Mouse (Mus musculus) small intestine, adult 2 months (tissue): ENCODE data around the gene Adam22. TPM values are rescaled to one million over a fixed set of nuclear protein-coding genes. Genes with fewer than 3 reads are reported as not detected.

Experiments
- H3K27ac ChIP-seq: fragments of 200-500 bp; 2 replicates; pipeline ENCODE4 v1.5.1; 2012; ENCODE audit warnings: low read depth, low read length, control low read depth, inconsistent platforms; ENCODE audit not compliant: insufficient read depth
- H3K27me3 ChIP-seq: fragments of 200-500 bp; 2 replicates; pipeline ENCODE4 v1.6.1; 2012; ENCODE audit warnings: mild to moderate bottlenecking, moderate library complexity, low read length, inconsistent platforms; ENCODE audit not compliant: control insufficient read depth, insufficient read depth
- H3K36me3 ChIP-seq: fragments of 200-500 bp; 2 replicates; pipeline ENCODE4 v1.6.1; 2012; ENCODE audit warnings: mild to moderate bottlenecking, low read length, control low read depth, inconsistent platforms; ENCODE audit not compliant: control insufficient read depth, insufficient read depth
- H3K4me1 ChIP-seq: fragments of 200-500 bp; 2 replicates; pipeline ENCODE4 v1.6.1; 2012; ENCODE audit warnings: low read length, inconsistent platforms, mixed read lengths; ENCODE audit not compliant: control insufficient read depth, insufficient read depth, insufficient read length
- H3K4me3 ChIP-seq: fragments of 200-500 bp; 2 replicates; pipeline ENCODE4 v1.5.1; 2012; ENCODE audit warnings: low read depth, mild to moderate bottlenecking, control low read depth, inconsistent platforms, low read length, moderate library complexity
- CTCF ChIP-seq: fragments of 200-500 bp; IDR thresholded peaks from 2 replicates; pipeline ENCODE4 v1.5.1; 2012; ENCODE audit warnings: low read depth, mild to moderate bottlenecking, control low read depth, inconsistent platforms, low read length, moderate library complexity, mixed read lengths; ENCODE audit not compliant: insufficient replicate concordance, insufficient read length; ENCODE audit errors: extremely low read depth
- POLR2A ChIP-seq: fragments of 200-500 bp; IDR thresholded peaks from 2 replicates; pipeline ENCODE4 v1.6.1; 2012; ENCODE audit warnings: low read depth, mild to moderate bottlenecking, control low read depth, inconsistent platforms, low read length, moderate library complexity
- WGBS: fragments of 180-500 bp; shearing (Covaris S2); methylation state at CpG from one replicate; pipeline ENCODE4 v1.1.7; 2018; 5-methylcytosine and 5-hydroxymethylcytosine counted together
- polyA plus RNA-seq: library from polyadenylated mRNA; depleted of rRNA; stranded (reverse); fragments of >200 nt; gene quantifications from 2 replicates; pipeline ENCODE4 v1.2.3, GENCODE M21; 2012; rRNA removed

Adam22 gene
- 0.22 and 0.63 TPM in 2 replicates for polyA plus RNA-seq

DNA sequence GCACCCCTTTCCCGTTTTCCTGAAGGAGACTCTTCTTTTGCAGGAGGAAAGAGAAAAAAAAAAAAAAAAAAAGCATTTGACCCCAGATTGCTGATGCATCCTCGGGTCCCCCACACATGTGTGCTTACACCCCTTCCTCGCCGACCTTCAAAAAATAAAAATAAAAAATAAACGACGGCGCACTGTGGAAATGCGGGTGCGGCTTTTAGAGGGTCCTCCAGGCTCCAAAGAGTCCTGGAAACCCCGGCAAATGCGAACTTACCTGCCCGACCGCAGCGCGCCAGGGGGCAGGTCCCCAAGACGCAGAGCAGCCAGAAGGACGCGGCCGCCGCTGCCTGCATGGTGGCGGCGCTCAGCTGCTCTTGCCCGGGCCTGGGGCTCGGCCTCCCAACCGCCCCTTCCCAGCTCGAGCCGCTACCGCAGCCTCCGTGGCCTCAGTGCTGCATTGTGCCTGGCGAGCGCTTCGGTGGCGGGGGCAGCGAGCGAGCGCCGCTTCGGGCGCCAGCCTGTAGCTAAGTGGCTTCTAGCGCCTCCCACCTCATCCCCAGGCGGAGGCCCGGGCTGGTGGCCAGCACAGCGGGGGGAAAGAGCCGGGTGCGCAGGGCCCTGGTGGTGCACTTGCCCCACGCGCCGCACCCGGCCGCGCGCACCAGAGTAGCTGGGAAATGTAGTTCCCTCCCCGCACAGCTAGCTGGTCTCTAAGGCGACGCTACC lies at the start of gene Adam22:
Gene Adam22, minus strand, starts transcription at position 547 of the 714 bp plus-strand sequence.
- TF ChIP-seq POLR2A (no peak), CTCF (no peak)
- Histone ChIP-seq H3K27ac (no peak within 1 kb of the TSS), H3K4me1 (no peaks in the 10 kb centered on the region), H3K36me3 (no peaks in the 10 kb centered on the region), H3K27me3 (peaks cover 15% of the 10 kb centered on the region), H3K4me3 (peak within 1 kb of the TSS; percentile 62)
- WGBS: 2% methylated on average over 55 of the region's 55 CpGs

- WGBS: 51% methylated on average over 1 of the region's 1 CpGs
Observed at GRCm38 (mm10) chr5:8417443-8417842, 49.5 kb upstream of the Adam22 start.

DNA sequence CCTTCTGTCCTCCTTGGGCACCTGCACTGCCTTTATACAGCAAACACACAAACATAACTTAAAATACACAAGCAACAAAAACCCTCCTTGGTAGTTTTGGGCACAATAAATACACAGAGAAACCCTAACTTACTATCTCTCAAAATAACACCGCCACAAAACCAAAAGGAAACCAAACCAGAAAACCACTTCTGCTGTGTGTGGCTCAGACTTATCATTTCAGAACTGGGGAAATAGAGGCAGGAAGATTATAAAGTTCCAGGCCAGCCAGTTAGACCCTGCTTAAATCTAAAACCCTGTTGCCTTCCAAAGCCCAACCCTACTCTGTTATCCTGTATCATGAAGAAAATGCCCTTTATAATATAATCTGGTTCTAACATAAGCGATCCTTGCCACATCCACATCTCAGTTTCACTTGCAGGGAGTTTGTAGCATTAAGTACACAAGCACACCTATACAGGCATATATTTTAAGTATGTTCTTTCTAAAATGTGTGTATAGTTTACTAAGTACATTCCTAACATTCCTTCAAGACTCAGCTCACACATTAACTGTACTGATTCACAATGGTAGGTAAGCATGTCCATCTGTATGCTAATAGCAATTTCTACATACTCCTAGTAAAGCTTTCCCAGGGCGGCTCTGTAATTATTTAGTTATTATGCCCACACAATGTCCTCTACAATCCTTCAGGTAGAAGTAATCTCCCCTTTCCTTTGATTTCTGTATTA lies 48.9 kb upstream of the Adam22 start:
- WGBS: 94% methylated on average over 3 of the region's 3 CpGs
- no peak for TF ChIP-seq CTCF
- no peak for TF ChIP-seq POLR2A
- no peak overlapping the region for H3K27ac ChIP-seq

More at GRCm38 (mm10) chr5:8417443-8417842, 49.5 kb upstream of the Adam22 start:
- peaks cover 10% of the 10 kb centered on the region; the same call in 1 of the 2 replicates for H3K36me3 ChIP-seq
- H3K4me3 ChIP-seq: no peak overlapping the region
- no peaks in the 10 kb centered on the region for H3K27me3 ChIP-seq
- H3K27ac ChIP-seq: no peak overlapping the region
- H3K4me1 ChIP-seq: no peaks in the 10 kb centered on the region
- TF ChIP-seq CTCF (no peak), POLR2A (no peak)

GRCm38 (mm10) chr5:8408746-8409145 lies 40.8 kb upstream of the Adam22 start:
- TF ChIP-seq CTCF (no peak), POLR2A (no peak)
- no peaks in the 10 kb centered on the region for H3K4me1 ChIP-seq
- peaks cover 22% of the 10 kb centered on the region for H3K36me3 ChIP-seq
- H3K4me3 ChIP-seq: no peak overlapping the region
- no peak overlapping the region for H3K27ac ChIP-seq
- no peaks in the 10 kb centered on the region for H3K27me3 ChIP-seq
- 83% methylated on average over 4 of the region's 4 CpGs for WGBS

More for the DNA sequence above, 48.9 kb upstream of the Adam22 start:
- Histone ChIP-seq H3K36me3 (peaks cover 12% of the 10 kb centered on the region; the same call in 1 of the 2 replicates), H3K4me3 (no peak overlapping the region), H3K27me3 (no peaks in the 10 kb centered on the region), H3K4me1 (no peaks in the 10 kb centered on the region)

GRCm38 (mm10) chr5:8397587-8398249 lies 29.8 kb upstream of the Adam22 start:
- H3K36me3 ChIP-seq: peaks cover 18% of the 10 kb centered on the region
- 95% methylated on average over 13 of the region's 13 CpGs for WGBS
- no peaks in the 10 kb centered on the region for H3K4me1 ChIP-seq
- TF ChIP-seq POLR2A (no peak), CTCF (no peak)
- no peaks in the 10 kb centered on the region for H3K27me3 ChIP-seq
- H3K27ac ChIP-seq: no peak overlapping the region
- H3K4me3 ChIP-seq: no peak overlapping the region

DNA sequence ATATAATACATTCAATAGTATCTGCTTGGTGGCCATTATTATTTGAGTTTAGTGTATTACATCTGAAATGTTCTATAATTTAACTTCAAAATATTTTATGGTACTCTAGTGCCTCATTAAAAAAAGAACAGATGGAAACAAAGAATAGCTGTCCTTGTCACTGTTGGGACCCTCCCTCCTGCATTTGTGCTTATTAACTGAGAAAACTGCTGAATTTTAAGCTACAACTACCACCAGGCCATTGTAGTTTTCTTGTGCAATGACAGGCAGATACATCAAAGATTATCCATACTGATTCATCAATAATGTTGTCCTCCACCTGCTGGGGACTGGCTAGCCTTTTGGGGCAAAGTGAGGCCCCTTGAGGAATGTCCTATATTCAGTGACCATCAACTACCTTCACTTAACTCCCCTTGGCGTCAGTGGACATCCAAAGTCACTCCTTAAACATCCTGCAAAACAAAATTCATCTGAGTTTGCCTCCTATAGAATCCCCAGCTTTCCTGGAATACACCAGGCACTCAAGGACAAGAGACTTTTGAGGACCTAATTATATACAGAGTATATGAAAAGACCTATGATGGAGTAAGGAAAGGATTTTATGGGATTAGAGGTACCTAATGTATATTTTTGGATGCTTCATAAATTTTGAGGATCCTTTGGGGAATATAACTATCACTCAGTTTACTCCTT lies 26.1 kb upstream of the Adam22 start:
- Histone ChIP-seq H3K4me1 (no peaks in the 10 kb centered on the region), H3K27me3 (no peaks in the 10 kb centered on the region), H3K4me3 (no peak overlapping the region), H3K36me3 (peaks cover 11% of the 10 kb centered on the region), H3K27ac (no peak overlapping the region)
- 70% methylated on average over 1 of the region's 1 CpGs for WGBS
- no peak for TF ChIP-seq POLR2A
- TF ChIP-seq CTCF: no peak

DNA sequence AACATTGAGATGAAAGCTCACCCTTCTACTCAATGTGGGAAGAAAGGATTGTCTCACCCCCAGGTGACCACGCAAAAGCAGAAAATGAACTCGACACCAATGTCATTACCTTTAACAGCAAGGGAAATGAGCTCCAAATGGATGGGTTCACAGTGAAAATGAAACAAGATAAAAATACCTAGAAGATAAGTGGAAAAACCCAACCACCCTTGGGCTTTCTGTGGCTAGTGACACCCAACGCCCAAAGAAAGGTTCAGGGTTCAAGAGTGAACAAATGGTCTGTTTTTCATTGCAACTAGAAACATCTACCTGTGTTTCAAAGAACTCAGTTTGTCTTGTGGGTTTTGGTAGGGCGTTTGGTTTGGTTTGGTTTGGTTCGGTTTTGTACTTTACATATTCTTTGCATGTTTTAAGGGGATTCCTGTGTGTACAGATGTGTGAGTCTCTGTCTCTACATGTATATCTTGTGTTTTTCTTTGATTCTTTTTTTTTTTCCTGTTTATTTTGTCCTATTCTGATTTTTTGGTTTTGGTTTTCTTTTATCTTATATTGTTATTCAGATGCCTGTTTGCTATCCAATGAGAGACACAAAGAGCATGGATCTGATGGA lies 6.4 kb upstream of the Adam22 start:
- Histone ChIP-seq H3K36me3 (no peaks in the 10 kb centered on the region), H3K4me1 (no peaks in the 10 kb centered on the region), H3K4me3 (no peak overlapping the region), H3K27me3 (no peaks in the 10 kb centered on the region), H3K27ac (no peak overlapping the region)
- TF ChIP-seq POLR2A (no peak), CTCF (no peak)
- WGBS: 67% methylated on average over 5 of the region's 5 CpGs
